Mouse (Mus musculus): ENCODE results near the gene March11. TPM values are rescaled to one million over a fixed set of nuclear protein-coding genes. Genes with fewer than 3 reads are reported as not detected.

Gene March11
- polyA plus RNA-seq (2021; fragmentation: Nextera tagmentation) = 1.7 and 2.4 TPM in 2 replicates
- long read RNA-seq, experiment 1, partial matches to known transcripts = 1 of 4 reads
- long read RNA-seq, experiment 1, other reads (novel, unspliced or antisense) = 0 of 4 reads
- long read RNA-seq, experiment 2, transcript March11-203 (3 exons, 1,365 nt) = major isoform, 5 of 8 reads
- long read RNA-seq, experiment 2, partial matches to known transcripts = 0 of 8 reads
- long read RNA-seq, experiment 2, other reads (novel, unspliced or antisense) = 1 of 8 reads

DNA sequence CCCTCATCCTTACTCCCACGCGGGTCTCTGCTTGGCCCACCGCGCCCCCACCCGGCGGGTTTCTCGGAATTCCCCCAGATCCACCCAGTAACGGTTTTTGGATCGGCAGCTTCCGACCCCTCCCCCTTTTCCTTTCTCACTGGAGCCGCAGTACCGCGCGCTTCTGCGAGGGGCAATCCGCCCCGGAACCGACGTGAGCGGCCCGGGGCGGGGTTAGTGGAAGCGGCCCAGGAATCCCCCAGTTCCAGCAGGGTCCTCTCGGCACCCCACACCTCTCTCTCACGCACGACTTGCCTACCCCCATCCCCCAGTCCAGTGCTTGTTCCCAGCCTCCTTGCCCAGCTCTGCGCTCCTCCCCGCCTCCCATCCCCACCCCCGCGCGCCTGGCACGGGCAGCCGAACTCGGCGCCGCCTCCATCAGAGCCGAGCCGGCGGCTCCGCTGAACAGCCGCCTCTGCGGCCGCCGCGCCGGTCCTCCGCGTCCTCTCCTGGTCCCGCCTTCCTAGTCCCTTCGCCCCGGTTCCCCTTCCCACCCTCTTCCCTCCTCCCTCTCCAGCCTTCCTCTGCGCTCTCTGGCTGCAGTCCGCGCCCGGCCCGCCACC lies at the start of gene March11:
Gene March11 (plus strand): TSS at position 420 of the 602 bp plus-strand sequence.

